Comparison of ENCODE assay signal across 8 mouse cellular contexts in genomic region chr7:67910947-67911346, GRCm38 (mm10). TPM values are rescaled to one million over a fixed set of nuclear protein-coding genes. Genes with fewer than 3 reads are reported as not detected.
A peak's percentile ranks its signal among the peaks of the same experiment; 100 is the strongest.
DNase-seq lines count a peak whose midpoint lies in the region; ATAC-seq and TF ChIP-seq lines count a peak whose summit lies in the region.

No protein-coding gene starts in this region.

- peak overlapping the region; percentile 38; the same call in 1 of the 2 replicates for H3K27ac ChIP-seq in kidney, adult 2 months (ENCODE audit: insufficient read depth, low read depth, low read length)
- peak overlapping the region; percentile 89 for H3K27ac ChIP-seq in embryonic facial prominence, embryonic 14.5 days (replicated peaks; ENCODE audit: low read depth, low read length)
- peak overlapping the region; percentile 80 for H3K27ac ChIP-seq in intestine, embryonic 16.5 days (ENCODE audit: low read length)

- ATAC-seq in embryonic facial prominence, embryonic 14.5 days (ENCODE audit: low read depth), result peak; percentile 55; the same call in 1 of the 2 replicates
- peak; percentile 83 for ATAC-seq in intestine, embryonic 16.5 days

- H3K27me3 ChIP-seq in kidney, adult 2 months (replicated peaks; ENCODE audit: control insufficient read depth, insufficient read depth, low read length), result no peaks in the 10 kb centered on the region; the same call in 1 of the 2 replicates
- H3K27me3 ChIP-seq in embryonic facial prominence, embryonic 14.5 days (replicated peaks; ENCODE audit: control insufficient read depth, insufficient read depth, low read length), result no peaks in the 10 kb centered on the region
- H3K27me3 ChIP-seq in intestine, embryonic 16.5 days (replicated peaks; ENCODE audit: control insufficient read depth, insufficient read depth, low read length), result no peaks in the 10 kb centered on the region
- no peaks in the 10 kb centered on the region for H3K27me3 ChIP-seq in myocyte (ENCODE audit: control insufficient read depth, insufficient read depth, insufficient read length)

- H3K4me2 ChIP-seq in embryonic facial prominence, embryonic 14.5 days (ENCODE audit: low read depth, low read length), result peak overlapping the region; percentile 49
- peak overlapping the region; percentile 11; the same call in 1 of the 2 replicates for H3K4me2 ChIP-seq in intestine, embryonic 16.5 days (ENCODE audit: low read depth, low read length)
- peak overlapping the region; percentile 42 for H3K4me2 ChIP-seq in myocyte (ENCODE audit: low read depth)

- peak overlapping the region; percentile 45 for H3K9ac ChIP-seq in embryonic facial prominence, embryonic 14.5 days (ENCODE audit: low read depth, low read length)
- 0 out of 2 replicates have a peak overlapping the region, but pooled peaks have one; percentile 11 for H3K9ac ChIP-seq in intestine, embryonic 16.5 days (ENCODE audit: low read depth, low read length)

- H3K79me2 ChIP-seq in myocyte (ENCODE audit: control insufficient read depth, insufficient read depth), result no peaks in the 10 kb centered on the region

- WGBS in kidney, adult 2 months, result 42% methylated on average over 3 of the region's 3 CpGs
- WGBS in embryonic facial prominence, embryonic 14.5 days, result 17% methylated on average over 3 of the region's 3 CpGs
- WGBS in intestine, embryonic 16.5 days, result 10% methylated on average over 3 of the region's 3 CpGs

- TF ChIP-seq POLR2A in kidney, adult 2 months (IDR thresholded peaks at IDR 0.05; ENCODE audit: low read depth, low read length), result no peak
- TF ChIP-seq POLR2A in myocyte (IDR thresholded peaks at IDR 0.05; ENCODE audit: insufficient read length, low read depth), result no peak

- no peaks in the 10 kb centered on the region for H3K4me1 ChIP-seq in kidney, adult 2 months (ENCODE audit: control insufficient read depth, insufficient read depth, low read length)
- peaks cover 14% of the 10 kb centered on the region for H3K4me1 ChIP-seq in embryonic facial prominence, embryonic 14.5 days (ENCODE audit: control insufficient read depth, insufficient read depth, low read length)
- H3K4me1 ChIP-seq in intestine, embryonic 16.5 days (ENCODE audit: control insufficient read depth, insufficient read depth, low read length), result no peaks in the 10 kb centered on the region

- TF ChIP-seq CTCF in kidney, adult 2 months (conservative IDR thresholded peaks at IDR 0.05; ENCODE audit: insufficient read depth, insufficient read length, low read depth, low read length), result no peak

- no peaks in the 10 kb centered on the region for H3K9me3 ChIP-seq in embryonic facial prominence, embryonic 14.5 days (ENCODE audit: control insufficient read depth, low read length)
- no peaks in the 10 kb centered on the region for H3K9me3 ChIP-seq in intestine, embryonic 16.5 days (ENCODE audit: control insufficient read depth, low read length)

- no peak overlapping the region for H3K4me3 ChIP-seq in kidney, adult 2 months (ENCODE audit: insufficient read depth, low read depth, low read length)
- peak overlapping the region; percentile 20 for H3K4me3 ChIP-seq in embryonic facial prominence, embryonic 14.5 days (ENCODE audit: low read depth, low read length)
- no peak overlapping the region for H3K4me3 ChIP-seq in intestine, embryonic 16.5 days (ENCODE audit: low read length)
- no peak overlapping the region for H3K4me3 ChIP-seq in myocyte

- no peaks in the 10 kb centered on the region for H3K36me3 ChIP-seq in kidney, adult 2 months (ENCODE audit: control insufficient read depth, insufficient read depth, low read length)
- H3K36me3 ChIP-seq in embryonic facial prominence, embryonic 14.5 days (ENCODE audit: control insufficient read depth, insufficient read depth, low read length), result no peaks in the 10 kb centered on the region
- H3K36me3 ChIP-seq in intestine, embryonic 16.5 days (ENCODE audit: control insufficient read depth, insufficient read depth, low read length), result no peaks in the 10 kb centered on the region
- H3K36me3 ChIP-seq in myocyte (ENCODE audit: control insufficient read depth, insufficient read depth), result no peaks in the 10 kb centered on the region

- H3ac ChIP-seq in myocyte (ENCODE audit: control insufficient read depth, insufficient read length), result no peak overlapping the region

- DNase-seq in kidney, adult 2 months, result no peak
- no peak for DNase-seq in kidney, adult 8-10 months
- peak; percentile 80 for DNase-seq in embryonic facial prominence, embryonic 14.5 days (ENCODE audit: low spot score)
- DNase-seq in spleen, postnatal 4 days (ENCODE audit: low spot score in 2 of 2), result no peak
- DNase-seq in retina, postnatal 1 day, result no peak
- no peak for DNase-seq in gastrocnemius, adult 18-20 months (ENCODE audit: low spot score)

TF ChIP-seq in myocyte, 11 proteins besides CTCF, POLR2A, EP300 and RAD21:
- no peak for TF ChIP-seq TCF3 (IDR thresholded peaks at IDR 0.05; ENCODE audit: insufficient read length, low read depth)
- no peak for TF ChIP-seq POLR2AphosphoS2 (IDR thresholded peaks at IDR 0.05; ENCODE audit: insufficient read length, low read depth)
- no peak for TF ChIP-seq TCF12 (IDR thresholded peaks at IDR 0.05; ENCODE audit: insufficient read depth, poor library complexity, severe bottlenecking)
- TF ChIP-seq MYOD1 (IDR thresholded peaks at IDR 0.05; ENCODE audit: control insufficient read depth in 1 of 3, insufficient read length in 2 of 3, low read depth in 2 of 3), result no peak
- TF ChIP-seq CEBPB (IDR thresholded peaks at IDR 0.05; ENCODE audit: insufficient read depth, poor library complexity, severe bottlenecking), result no peak
- TF ChIP-seq REST (IDR thresholded peaks at IDR 0.05; ENCODE audit: insufficient read depth, insufficient read length), result no peak
- no peak for TF ChIP-seq USF1 (IDR thresholded peaks at IDR 0.05; ENCODE audit: low read depth)
- TF ChIP-seq MAX (IDR thresholded peaks at IDR 0.05; ENCODE audit: low read depth), result no peak
- TF ChIP-seq MYOG (IDR thresholded peaks at IDR 0.05; ENCODE audit: control insufficient read depth in 1 of 3, insufficient read depth in 1 of 3, insufficient read length in 2 of 3, low read depth in 2 of 3), result no peak
- no peak for TF ChIP-seq E2F4 (IDR thresholded peaks at IDR 0.05; ENCODE audit: insufficient read depth)
- TF ChIP-seq SRF (IDR thresholded peaks at IDR 0.05; ENCODE audit: control insufficient read depth, insufficient read length, low read depth), result no peak

RNA-seq across cellular contexts. Expression of gene Igf1r, which starts 41.7 kb away (rescaled TPM):
- 26.2 and 29.2 TPM in 2 replicates for polyA plus RNA-seq in kidney, adult 2 months (2012; rRNA removed)
- 16.8 and 20.2 TPM in 2 replicates for polyA plus RNA-seq in embryonic facial prominence, embryonic 14.5 days (2014; fragmentation: Nextera tagmentation; extraction: Ambion mirVana)
- polyA plus RNA-seq in intestine, embryonic 16.5 days (2015; fragmentation: Nextera tagmentation; extraction: Ambion mirVana), result 9.5 and 10.7 TPM in 2 replicates
- 7.9 TPM for polyA plus RNA-seq in myocyte (2012; fragmentation: generic; extraction: Trizol)
- 1 to 10 TPM; 6.9 to 8.1 TPM for total RNA-seq in gastrocnemius, adult 18-20 months (2021)

Comparison
In these comparisons a context has a peak if more than half of its experiments do, and no peak if none do; other contexts are left out.
1. H3K27ac ChIP-seq: peak in every context shown above with its lines; median percentile 89 in embryonic facial prominence, embryonic 14.5 days; 80 in intestine, embryonic 16.5 days; 38 in kidney, adult 2 months.